Mouse (Mus musculus): ENCODE measurements around the gene Zcchc14. TPM values are rescaled to one million over a fixed set of nuclear protein-coding genes. Genes with fewer than 3 reads are reported as not detected.

Gene Zcchc14
- polyA plus RNA-seq, 1 experiment = 37.0 TPM

GRCm38 (mm10) chr8:121650389-121651307 is 2.1 kb downstream of the Zcchc14 start:
- Histone ChIP-seq H3K27ac (ENCODE audit: insufficient read depth, low read length) (0 out of 2 replicates have a peak overlapping the region, but pooled peaks have one; percentile 16), H3K4me3 (replicated peaks; ENCODE audit: insufficient read depth, low read depth, low read length) (peak overlapping the region; percentile 68), H3K27me3 (ENCODE audit: control insufficient read depth, insufficient read depth, low read length) (no peaks in the 10 kb centered on the region), H3K4me1 (ENCODE audit: control insufficient read depth, insufficient read depth, low read length) (peaks cover 40% of the 10 kb centered on the region)
- DNase-seq = peak in 1 of 2 experiments; percentile 51
- WGBS = 15% methylated on average over 20 of the region's 20 CpGs
- TF ChIP-seq POLR2A (IDR thresholded peaks at IDR 0.05; ENCODE audit: borderline replicate concordance, insufficient read depth, low read length) (no peak), CTCF (IDR thresholded peaks at IDR 0.05; ENCODE audit: borderline replicate concordance, insufficient read depth, low read depth, low read length) (no peak)

- DNase-seq = no peak
- WGBS = 7% methylated on average over 10 of the region's 10 CpGs
- TF ChIP-seq POLR2A (IDR thresholded peaks at IDR 0.05; ENCODE audit: borderline replicate concordance, insufficient read depth, low read length) = no peak
- no peak for TF ChIP-seq CTCF (IDR thresholded peaks at IDR 0.05; ENCODE audit: borderline replicate concordance, insufficient read depth, low read depth, low read length)
- Histone ChIP-seq H3K4me3 (replicated peaks; ENCODE audit: insufficient read depth, low read depth, low read length) (peak overlapping the region; percentile 41), H3K27me3 (ENCODE audit: control insufficient read depth, insufficient read depth, low read length) (no peaks in the 10 kb centered on the region), H3K4me1 (ENCODE audit: control insufficient read depth, insufficient read depth, low read length) (peaks cover 40% of the 10 kb centered on the region), H3K27ac (ENCODE audit: insufficient read depth, low read length) (no peak overlapping the region)
Measured at GRCm38 (mm10) chr8:121649904-121650303, 2.8 kb downstream of the Zcchc14 start.

GRCm38 (mm10) chr8:121649423-121649822 is 3.3 kb downstream of the Zcchc14 start:
- H3K4me1 ChIP-seq (ENCODE audit: control insufficient read depth, insufficient read depth, low read length) = peaks cover 40% of the 10 kb centered on the region
- H3K4me3 ChIP-seq (replicated peaks; ENCODE audit: insufficient read depth, low read depth, low read length) = peak overlapping the region; percentile 41
- no peaks in the 10 kb centered on the region for H3K27me3 ChIP-seq (ENCODE audit: control insufficient read depth, insufficient read depth, low read length)
- WGBS = 39% methylated on average over 5 of the region's 5 CpGs
- no peak for DNase-seq
- no peak for TF ChIP-seq CTCF (IDR thresholded peaks at IDR 0.05; ENCODE audit: borderline replicate concordance, insufficient read depth, low read depth, low read length)
- TF ChIP-seq POLR2A (IDR thresholded peaks at IDR 0.05; ENCODE audit: borderline replicate concordance, insufficient read depth, low read length) = no peak
- no peak overlapping the region for H3K27ac ChIP-seq (ENCODE audit: insufficient read depth, low read length)

GRCm38 (mm10) chr8:121648451-121648850 is 4.2 kb downstream of the Zcchc14 start:
- no peak for DNase-seq
- Histone ChIP-seq H3K4me1 (ENCODE audit: control insufficient read depth, insufficient read depth, low read length) (peaks cover 49% of the 10 kb centered on the region), H3K27ac (ENCODE audit: insufficient read depth, low read length) (no peak overlapping the region), H3K4me3 (replicated peaks; ENCODE audit: insufficient read depth, low read depth, low read length) (peak overlapping the region; percentile 18), H3K27me3 (ENCODE audit: control insufficient read depth, insufficient read depth, low read length) (no peaks in the 10 kb centered on the region)
- WGBS = 6% methylated on average over 16 of the region's 16 CpGs
- no peak for TF ChIP-seq CTCF (IDR thresholded peaks at IDR 0.05; ENCODE audit: borderline replicate concordance, insufficient read depth, low read depth, low read length)
- TF ChIP-seq POLR2A (IDR thresholded peaks at IDR 0.05; ENCODE audit: borderline replicate concordance, insufficient read depth, low read length) = no peak

GRCm38 (mm10) chr8:121647511-121648215 is 5.0 kb downstream of the Zcchc14 start:
- H3K4me1 ChIP-seq (ENCODE audit: control insufficient read depth, insufficient read depth, low read length) = peaks cover 57% of the 10 kb centered on the region
- WGBS = 37% methylated on average over 12 of the region's 12 CpGs

GRCm38 (mm10) chr8:121643384-121643783 is 9.3 kb downstream of the Zcchc14 start:
- H3K4me3 ChIP-seq (replicated peaks; ENCODE audit: insufficient read depth, low read depth, low read length) = no peak overlapping the region
- no peak for TF ChIP-seq POLR2A (IDR thresholded peaks at IDR 0.05; ENCODE audit: borderline replicate concordance, insufficient read depth, low read length)
- TF ChIP-seq CTCF (IDR thresholded peaks at IDR 0.05; ENCODE audit: borderline replicate concordance, insufficient read depth, low read depth, low read length) = no peak
- 18% methylated on average over 11 of the region's 11 CpGs for WGBS
- H3K4me1 ChIP-seq (ENCODE audit: control insufficient read depth, insufficient read depth, low read length) = peaks cover 76% of the 10 kb centered on the region
- no peaks in the 10 kb centered on the region for H3K27me3 ChIP-seq (ENCODE audit: control insufficient read depth, insufficient read depth, low read length)
- H3K27ac ChIP-seq (ENCODE audit: insufficient read depth, low read length) = no peak overlapping the region
- DNase-seq = no peak

More at GRCm38 (mm10) chr8:121647511-121648215, 5.0 kb downstream of the Zcchc14 start:
- TF ChIP-seq POLR2A (IDR thresholded peaks at IDR 0.05; ENCODE audit: borderline replicate concordance, insufficient read depth, low read length) = no peak
- TF ChIP-seq CTCF (IDR thresholded peaks at IDR 0.05; ENCODE audit: borderline replicate concordance, insufficient read depth, low read depth, low read length) = no peak
- no peaks in the 10 kb centered on the region for H3K27me3 ChIP-seq (ENCODE audit: control insufficient read depth, insufficient read depth, low read length)
- H3K4me3 ChIP-seq (replicated peaks; ENCODE audit: insufficient read depth, low read depth, low read length) = no peak overlapping the region
- no peak overlapping the region for H3K27ac ChIP-seq (ENCODE audit: insufficient read depth, low read length)
- no peak for DNase-seq

- WGBS = 9% methylated on average over 3 of the region's 3 CpGs
- Histone ChIP-seq H3K27me3 (ENCODE audit: control insufficient read depth, insufficient read depth, low read length) (no peaks in the 10 kb centered on the region), H3K4me1 (ENCODE audit: control insufficient read depth, insufficient read depth, low read length) (peaks cover 72% of the 10 kb centered on the region), H3K4me3 (replicated peaks; ENCODE audit: insufficient read depth, low read depth, low read length) (no peak overlapping the region), H3K27ac (ENCODE audit: insufficient read depth, low read length) (no peak overlapping the region; the same call in 1 of the 2 replicates)
- DNase-seq = peak in 1 of 2 experiments; percentile 48
- TF ChIP-seq POLR2A (IDR thresholded peaks at IDR 0.05; ENCODE audit: borderline replicate concordance, insufficient read depth, low read length) (no peak), CTCF (IDR thresholded peaks at IDR 0.05; ENCODE audit: borderline replicate concordance, insufficient read depth, low read depth, low read length) (no peak)
Measured at GRCm38 (mm10) chr8:121642804-121643203, 9.9 kb downstream of the Zcchc14 start.
